Mouse (Mus musculus) right cerebral cortex, postnatal 25 days (tissue): ENCODE results near the gene Ispd.

Experiments
- DNase-seq: peaks from one replicate; pipeline ENCODE4 v3.0.0; 2022

Gene Ispd

GRCm38 (mm10) chr12:36718417-36718816 is 337.2 kb downstream of the Ispd start:
- DNase-seq, result no peak

DNA sequence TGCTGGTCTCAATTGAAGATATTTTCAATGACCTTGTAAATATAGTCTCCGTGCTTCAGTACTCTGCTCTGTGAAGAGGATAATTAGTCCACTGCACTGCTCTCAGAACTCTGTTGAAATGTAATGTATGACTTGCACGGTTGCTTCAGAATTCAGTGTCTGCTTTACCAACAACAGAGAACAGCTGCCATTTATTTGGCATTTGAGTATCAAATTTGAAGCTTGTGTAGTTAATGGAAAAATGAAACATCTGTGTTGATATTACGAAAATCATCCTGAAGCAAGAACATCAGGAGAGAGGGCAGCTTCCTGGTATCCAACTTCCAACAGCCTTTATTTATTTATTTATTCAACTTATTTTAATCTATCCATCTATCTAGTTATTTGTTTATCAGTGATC is 337.8 kb downstream of the Ispd start:
- DNase-seq, result no peak

- DNase-seq, result no peak
Measured at GRCm38 (mm10) chr12:36720779-36721178, 339.5 kb downstream of the Ispd start.

DNA sequence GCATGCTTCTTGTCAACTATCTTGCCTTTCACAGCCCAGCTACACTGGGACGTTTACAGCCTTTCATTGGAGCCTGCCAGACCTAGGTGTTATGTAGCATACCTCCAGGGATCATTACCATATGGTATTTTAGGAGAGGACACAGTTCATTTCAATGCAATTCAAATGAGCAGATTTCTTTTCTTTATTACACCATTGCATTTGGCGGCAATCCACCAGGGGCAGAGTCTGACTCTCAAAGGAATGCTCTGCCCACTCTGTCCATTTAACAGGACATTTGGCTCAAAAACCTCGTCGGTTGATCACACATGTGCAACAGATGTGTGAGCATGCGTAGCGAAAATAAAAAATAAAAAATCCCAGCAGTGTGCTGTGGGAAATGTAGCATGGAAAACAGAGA is 340.0 kb downstream of the Ispd start:
- DNase-seq, result no peak

DNA sequence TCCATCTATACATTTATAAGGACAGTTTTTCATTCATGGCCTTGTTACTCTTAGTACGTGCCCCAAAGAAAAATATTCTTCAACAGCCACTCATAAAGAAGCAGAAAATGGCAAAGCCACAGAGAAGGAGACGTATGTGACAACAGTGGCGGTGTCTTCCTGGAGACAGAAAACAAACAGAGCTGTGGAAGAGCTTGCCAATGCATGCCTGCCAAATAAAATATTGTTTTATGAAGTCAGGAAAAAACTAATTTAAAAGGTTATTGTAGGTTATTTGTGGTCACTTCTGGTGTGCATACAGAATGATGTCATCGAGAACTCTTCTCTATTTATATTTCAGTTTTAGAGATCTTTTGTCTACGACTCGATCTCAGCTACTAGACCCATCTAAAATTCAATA is 341.5 kb downstream of the Ispd start:
- no peak for DNase-seq

- DNase-seq, result no peak
Measured at GRCm38 (mm10) chr12:36723302-36723701, 342.1 kb downstream of the Ispd start.

- no peak for DNase-seq
Measured at GRCm38 (mm10) chr12:36724297-36724696, 343.0 kb downstream of the Ispd start.

DNA sequence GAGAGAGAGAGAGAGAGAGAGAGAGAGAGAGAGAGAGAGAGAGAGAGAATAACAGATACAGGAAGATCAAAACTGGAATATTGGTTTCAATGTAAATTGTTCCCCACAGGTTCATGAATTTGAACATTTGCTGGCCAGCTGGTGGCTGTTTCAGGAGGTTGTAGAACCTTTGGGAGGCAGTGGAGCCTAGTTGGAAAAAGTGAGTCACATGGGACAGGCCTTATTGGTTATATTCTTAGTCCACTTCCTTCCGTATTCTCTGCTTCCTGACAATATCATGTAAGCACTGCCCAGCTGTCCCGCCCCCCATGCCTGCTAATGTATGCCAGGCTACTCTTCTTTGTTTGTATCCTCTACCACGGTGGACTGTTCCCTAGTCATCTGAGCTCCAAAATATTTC is 344.0 kb downstream of the Ispd start:
- DNase-seq, result no peak

DNA sequence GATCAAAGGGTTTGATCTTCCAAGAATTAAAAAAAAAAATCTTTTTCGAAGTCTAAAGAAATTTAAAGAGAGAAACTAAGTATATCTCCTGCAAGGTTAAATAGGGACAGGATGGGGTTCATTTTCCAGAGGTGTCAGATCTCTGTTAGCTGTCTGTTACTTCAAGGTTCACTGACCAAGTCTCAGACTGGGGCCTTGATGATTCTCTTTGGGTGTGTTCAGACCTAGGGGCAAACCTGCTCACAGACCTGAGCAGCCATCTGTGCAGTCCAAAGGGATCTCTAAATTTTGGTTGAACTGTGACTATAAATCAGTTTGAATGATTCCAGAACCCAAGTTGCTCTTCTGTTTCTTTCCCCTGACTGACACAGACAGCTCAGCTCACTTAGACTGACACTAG is 344.8 kb downstream of the Ispd start:
- DNase-seq, result no peak

- no peak for DNase-seq
Measured at GRCm38 (mm10) chr12:36733673-36734371, 352.6 kb downstream of the Ispd start.
